30 mouse cellular contexts compared by ENCODE assay signal in the genomic region with DNA sequence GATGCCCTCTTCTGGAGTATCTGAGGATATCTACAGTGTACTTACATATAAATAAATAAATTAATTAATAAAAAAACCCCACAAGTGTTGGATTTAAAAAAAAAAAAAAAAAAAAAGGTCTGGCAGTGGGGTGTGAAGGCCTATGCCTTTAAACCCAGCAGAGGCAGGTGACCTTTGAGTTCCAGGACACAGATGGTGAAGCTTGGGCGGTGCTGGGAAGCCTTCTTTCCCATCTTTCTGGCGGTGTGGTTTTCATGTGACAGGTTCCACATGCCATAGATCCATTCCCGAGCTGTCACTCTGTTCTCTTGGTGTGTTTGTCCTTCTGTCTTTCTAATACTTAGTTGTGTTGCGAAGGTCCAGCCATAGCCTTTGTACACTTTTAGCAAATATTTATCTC. TPM values are rescaled to one million over a fixed set of nuclear protein-coding genes. Genes with fewer than 3 reads are reported as not detected.
DNase-seq lines count a peak whose midpoint lies in the region; ATAC-seq and TF ChIP-seq lines count a peak whose summit lies in the region.
"Had no signal": no experiment of that assay in that cellular context is flagged by ENCODE, and none has a peak within 500 bp of the region (broad histone marks: within the 10 kb centered on the region; RNA-seq: fewer than 3 reads in every experiment).

No protein-coding gene starts in this region.

- WGBS in liver, adult 2 months = 27% methylated on average over 4 of the region's 4 CpGs
- WGBS in liver, postnatal 0 days (ENCODE audit: insufficient replicate concordance) = 57% methylated on average over 4 of the region's 4 CpGs
- 89% methylated on average over 4 of the region's 4 CpGs for WGBS in thymus, adult 2 months
- 88% methylated on average over 4 of the region's 4 CpGs for WGBS in forebrain, embryonic 14.5 days

- no peak for TF ChIP-seq POLR2A in liver, adult 2 months (IDR thresholded peaks at IDR 0.05; ENCODE audit: extremely low read depth, insufficient read depth, low read length)
- no peak for TF ChIP-seq POLR2A in bone marrow macrophage, adult 2 months (IDR thresholded peaks at IDR 0.05; ENCODE audit: borderline replicate concordance, low read depth, low read length)
- TF ChIP-seq POLR2A in thymus, adult 2 months (IDR thresholded peaks at IDR 0.05; ENCODE audit: control insufficient read depth, extremely low read depth, insufficient read depth, low read length, poor library complexity) = no peak

- H3K36me3 ChIP-seq in liver, adult 2 months (ENCODE audit: control insufficient read depth, insufficient read depth, low read length) = no peaks in the 10 kb centered on the region
- no peaks in the 10 kb centered on the region for H3K36me3 ChIP-seq in liver, postnatal 0 days (replicated peaks; ENCODE audit: insufficient read depth, low read length)
- H3K36me3 ChIP-seq in thymus, adult 2 months (ENCODE audit: control insufficient read depth, insufficient read depth, low read length) = no peaks in the 10 kb centered on the region
- H3K36me3 ChIP-seq in forebrain, embryonic 14.5 days (ENCODE audit: control insufficient read depth, insufficient read depth, low read length) = no peaks in the 10 kb centered on the region
- H3K36me3 ChIP-seq: embryonic facial prominence, embryonic 10.5 days; embryonic facial prominence, embryonic 13.5 days; forebrain, embryonic 12.5 days; hindbrain, embryonic 12.5 days; hindbrain, embryonic 15.5 days had no signal

- TF ChIP-seq CTCF in liver, adult 2 months (IDR thresholded peaks at IDR 0.05; ENCODE audit: low read depth, low read length) = no peak
- no peak for TF ChIP-seq CTCF in bone marrow macrophage, adult 2 months (IDR thresholded peaks at IDR 0.05; ENCODE audit: low read depth, low read length)
- no peak for TF ChIP-seq CTCF in liver, postnatal 0 days (IDR thresholded peaks at IDR 0.05; ENCODE audit: low read depth)
- no peak for TF ChIP-seq CTCF in thymus, adult 2 months (IDR thresholded peaks at IDR 0.05; ENCODE audit: borderline replicate concordance, control insufficient read depth, extremely low read depth, insufficient read depth, low read length, poor library complexity)

- no peak for TF ChIP-seq EP300 in liver, postnatal 0 days (IDR thresholded peaks at IDR 0.05; ENCODE audit: low read depth)

- H3K4me3 ChIP-seq in liver, adult 2 months (ENCODE audit: insufficient read depth, low read depth, low read length) = no peak overlapping the region
- no peak overlapping the region for H3K4me3 ChIP-seq in bone marrow macrophage, adult 2 months (ENCODE audit: insufficient read depth, low read length)
- no peak overlapping the region for H3K4me3 ChIP-seq in liver, postnatal 0 days (ENCODE audit: low read depth, low read length)
- H3K4me3 ChIP-seq in thymus, adult 2 months (ENCODE audit: control insufficient read depth, insufficient read depth, low read length) = no peak overlapping the region
- no peak overlapping the region for H3K4me3 ChIP-seq in forebrain, embryonic 14.5 days (ENCODE audit: low read depth, low read length)
- H3K4me3 ChIP-seq: embryonic facial prominence, embryonic 10.5 days; embryonic facial prominence, embryonic 13.5 days; erythroblast, embryonic 14.5 days; forebrain, embryonic 12.5 days; heart, adult 2 months; hindbrain, embryonic 12.5 days; hindbrain, embryonic 15.5 days had no signal

- no peaks in the 10 kb centered on the region for H3K27me3 ChIP-seq in liver, adult 2 months (ENCODE audit: control insufficient read depth, insufficient read depth, low read length)
- H3K27me3 ChIP-seq in liver, postnatal 0 days (ENCODE audit: insufficient read depth, low read length) = no peaks in the 10 kb centered on the region
- no peaks in the 10 kb centered on the region for H3K27me3 ChIP-seq in thymus, adult 2 months (ENCODE audit: control insufficient read depth, insufficient read depth, low read length)
- no peaks in the 10 kb centered on the region for H3K27me3 ChIP-seq in forebrain, embryonic 14.5 days (replicated peaks; ENCODE audit: control insufficient read depth, insufficient read depth, low read length)
- H3K27me3 ChIP-seq: embryonic facial prominence, embryonic 13.5 days; forebrain, embryonic 12.5 days; hindbrain, embryonic 12.5 days; hindbrain, embryonic 15.5 days had no signal

- ATAC-seq in liver, postnatal 0 days = peak; percentile 36
- no peak for ATAC-seq in forebrain, embryonic 14.5 days
- ATAC-seq: CD4-positive, CD25-positive, alpha-beta regulatory T cell, adult 4 months; forebrain, embryonic 16.5 days had no signal

- H3K27ac ChIP-seq in liver, adult 2 months (replicated peaks; ENCODE audit: insufficient read depth, low read depth, low read length) = peak overlapping the region; percentile 16; the same call in 1 of the 2 replicates
- H3K27ac ChIP-seq in bone marrow macrophage, adult 2 months (ENCODE audit: insufficient read depth, low read depth, low read length) = peak overlapping the region; percentile 55
- H3K27ac ChIP-seq in liver, postnatal 0 days (ENCODE audit: low read depth) = peak overlapping the region; percentile 5; the same call in 1 of the 2 replicates
- no peak overlapping the region for H3K27ac ChIP-seq in thymus, adult 2 months (ENCODE audit: control insufficient read depth, insufficient read depth, low read length)
- H3K27ac ChIP-seq in forebrain, embryonic 14.5 days (ENCODE audit: low read depth, low read length) = no peak overlapping the region
- H3K27ac ChIP-seq: embryonic facial prominence, embryonic 10.5 days; embryonic facial prominence, embryonic 13.5 days; forebrain, embryonic 12.5 days; heart, adult 2 months; hindbrain, embryonic 12.5 days; hindbrain, embryonic 15.5 days had no signal

- no peaks in the 10 kb centered on the region for H3K9me3 ChIP-seq in liver, postnatal 0 days (ENCODE audit: low read length)
- H3K9me3 ChIP-seq in forebrain, embryonic 14.5 days (replicated peaks; ENCODE audit: control insufficient read depth, low read length) = no peaks in the 10 kb centered on the region
- H3K9me3 ChIP-seq: embryonic facial prominence, embryonic 10.5 days; embryonic facial prominence, embryonic 13.5 days; forebrain, embryonic 12.5 days; hindbrain, embryonic 12.5 days; hindbrain, embryonic 15.5 days had no signal

- H3K4me2 ChIP-seq in liver, postnatal 0 days (ENCODE audit: low read depth, low read length) = no peak overlapping the region
- no peak overlapping the region for H3K4me2 ChIP-seq in forebrain, embryonic 14.5 days (ENCODE audit: low read length)
- H3K4me2 ChIP-seq: embryonic facial prominence, embryonic 13.5 days; forebrain, embryonic 12.5 days; heart, embryonic 11.5 days; hindbrain, embryonic 12.5 days; hindbrain, embryonic 15.5 days had no signal

- no peak overlapping the region for H3K9ac ChIP-seq in liver, adult 2 months (ENCODE audit: low read depth, low read length)
- H3K9ac ChIP-seq in liver, postnatal 0 days (replicated peaks) = no peak overlapping the region
- no peak overlapping the region for H3K9ac ChIP-seq in forebrain, embryonic 14.5 days (ENCODE audit: low read length)
- H3K9ac ChIP-seq: embryonic facial prominence, embryonic 13.5 days; forebrain, embryonic 12.5 days; hindbrain, embryonic 12.5 days; hindbrain, embryonic 15.5 days had no signal

- peaks cover 4% of the 10 kb centered on the region; the same call in 1 of the 2 replicates for H3K79me2 ChIP-seq in liver, adult 2 months (ENCODE audit: control insufficient read depth, insufficient read depth, low read length)

- peak; percentile 75 for DNase-seq in liver, adult 2 months (ENCODE audit: extremely low read depth, low read depth, low spot score)
- no peak for DNase-seq in liver
- no peak for DNase-seq in liver, postnatal 0 days
- no peak for DNase-seq in thymus, adult 2 months
- no peak for DNase-seq in forebrain, embryonic 14.5 days (ENCODE audit: low spot score)
- DNase-seq: adrenal gland, adult 2 months; adrenal gland, postnatal 14 days; cerebellum, adult 11-12 months; cerebellum, adult 8-10 months; cerebellum, postnatal 10 days; cerebellum, postnatal 36 days; embryo, embryonic 11 days; gastrocnemius, postnatal 10 days; gastrocnemius, postnatal 36 days; heart, adult 2 months had no signal

- H3K4me1 ChIP-seq in liver, adult 2 months (ENCODE audit: control insufficient read depth, insufficient read depth, low read length) = peaks cover 18% of the 10 kb centered on the region
- H3K4me1 ChIP-seq in bone marrow macrophage, adult 2 months (ENCODE audit: control insufficient read depth, insufficient read depth, low read length) = peaks cover 29% of the 10 kb centered on the region
- peaks cover 3% of the 10 kb centered on the region; the same call in 1 of the 2 replicates for H3K4me1 ChIP-seq in liver, postnatal 0 days (ENCODE audit: insufficient read depth)
- no peaks in the 10 kb centered on the region for H3K4me1 ChIP-seq in thymus, adult 2 months (replicated peaks; ENCODE audit: control insufficient read depth, insufficient read depth, low read length)
- H3K4me1 ChIP-seq in forebrain, embryonic 14.5 days (ENCODE audit: control insufficient read depth, insufficient read depth, low read length) = no peaks in the 10 kb centered on the region
- H3K4me1 ChIP-seq: embryonic facial prominence, embryonic 13.5 days; hindbrain, embryonic 12.5 days had no signal

RNA-seq across cellular contexts. Expression of gene Lima1, which starts 31.8 kb away (rescaled TPM):
- total RNA-seq in liver, adult 2 months (2014; rRNA removed) = 28.9 and 32.7 TPM in 2 replicates
- polyA plus RNA-seq in liver, adult 2 months (2012; rRNA removed) = 11.2 and 16.0 TPM in 2 replicates
- polyA plus RNA-seq in bone marrow macrophage, adult 2 months (2012; ENCODE audit: insufficient read depth, insufficient read length, missing spikeins) = 45.3 and 49.3 TPM in 2 replicates
- polyA plus RNA-seq in liver, postnatal 0 days (2015; fragmentation: Nextera tagmentation; extraction: Ambion mirVana) = 14.8 and 15.0 TPM in 2 replicates
- 11.0 and 12.3 TPM in 2 replicates for polyA plus RNA-seq in thymus, adult 2 months (2012; rRNA removed)
- 27.0 and 32.1 TPM in 2 replicates for polyA plus RNA-seq in forebrain, embryonic 14.5 days (2014; fragmentation: Nextera tagmentation; extraction: Ambion mirVana)

RNA-seq across cellular contexts. Expression of gene Fam186a, which starts 59.8 kb away (rescaled TPM):
- total RNA-seq in liver, adult 2 months (2014; rRNA removed) = not detected in 2 replicates
- not detected in 2 replicates for polyA plus RNA-seq in liver, adult 2 months (2012; rRNA removed)
- not detected in 2 replicates for polyA plus RNA-seq in bone marrow macrophage, adult 2 months (2012; ENCODE audit: insufficient read depth, insufficient read length, missing spikeins)
- not detected in 2 replicates for polyA plus RNA-seq in liver, postnatal 0 days (2015; fragmentation: Nextera tagmentation; extraction: Ambion mirVana)
- 0.03 and 0.09 TPM in 2 replicates for polyA plus RNA-seq in thymus, adult 2 months (2012; rRNA removed)
- not detected in 2 replicates for polyA plus RNA-seq in forebrain, embryonic 14.5 days (2014; fragmentation: Nextera tagmentation; extraction: Ambion mirVana)
- total RNA-seq: granulocyte monocyte progenitor cell, adult 5-6 weeks; hematopoietic stem cell, adult 5-6 weeks; MEL had no signal
- polyA plus RNA-seq: C2C12; CD4-positive, CD25-positive, alpha-beta regulatory T cell, adult 4 months; embryonic facial prominence, embryonic 10.5 days; erythroblast, embryonic 14.5 days; forebrain, embryonic 12.5 days; forebrain, embryonic 16.5 days; heart, embryonic 14.5 days; hindbrain, embryonic 12.5 days; hindbrain, embryonic 15.5 days had no signal

Comparison
In these comparisons a context has a peak if more than half of its experiments do, and no peak if none do; other contexts are left out.
1. H3K27ac ChIP-seq: peak in liver, adult 2 months (single experiment), bone marrow macrophage, adult 2 months (single experiment) and liver, postnatal 0 days (single experiment); none in thymus, adult 2 months (single experiment) and forebrain, embryonic 14.5 days (single experiment).